Mouse (Mus musculus) CH12.LX (cell line): ENCODE data around the gene Spsb2. TPM values are rescaled to one million over a fixed set of nuclear protein-coding genes. Genes with fewer than 3 reads are reported as not detected.
A peak's percentile ranks its signal among the peaks of the same experiment; 100 is the strongest.

Experiments used
- DNase-seq: peaks from one replicate; pipeline ENCODE4 v3.0.0-alpha.2; 2013; ENCODE audit errors: extremely low read depth
- H3K27ac ChIP-seq: 2 replicates; pipeline ENCODE4 v1.5.1; 2012; ENCODE audit warnings: low read depth, mild to moderate bottlenecking, control low read depth, moderate library complexity; ENCODE audit not compliant: insufficient read depth
- H3K27me3 ChIP-seq: replicated peaks from 2 replicates; pipeline ENCODE3; 2012; ENCODE audit warnings: inconsistent platforms
- H3K36me3 ChIP-seq, 2 experiments: replicated peaks in 1 of 2; 2 replicates each; pipeline versions ENCODE3 to v1.6.1; 2012; ENCODE audit warnings: inconsistent platforms in 1 of 2, low read length in 1 of 2, mild to moderate bottlenecking in 1 of 2, mixed read lengths in 1 of 2, moderate library complexity in 1 of 2; ENCODE audit not compliant: control insufficient read depth in 1 of 2, insufficient read depth in 1 of 2
- H3K4me1 ChIP-seq, 2 experiments: 2 replicates each; pipeline ENCODE4 v1.6.1; 2012; ENCODE audit warnings: inconsistent platforms in 1 of 2, moderate library complexity in 1 of 2; ENCODE audit not compliant: insufficient read depth in 2 of 2, control insufficient read depth in 1 of 2
- H3K4me2 ChIP-seq: 2 replicates; pipeline ENCODE4 v1.6.1; 2012; ENCODE audit warnings: low read depth, mild to moderate bottlenecking, control low read depth; ENCODE audit not compliant: poor library complexity, insufficient read depth, severe bottlenecking
- H3K4me3 ChIP-seq, 3 experiments: fragments of 150-350 bp in 1 of 3; sonication (generic) in 1 of 3; replicated peaks in 1 of 3; 2 replicates each; pipeline versions ENCODE3 to v1.5.1; 2011 to 2012; ENCODE audit warnings: low read depth in 2 of 3, low read length in 2 of 3, mild to moderate bottlenecking in 2 of 3, moderate library complexity in 2 of 3, control low read depth in 1 of 3, improper control_type of control experiment in 1 of 3, inconsistent platforms in 1 of 3, mixed read lengths in 1 of 3; ENCODE audit not compliant: poor library complexity in 1 of 3
- H3K79me2 ChIP-seq: replicated peaks from 2 replicates; pipeline ENCODE4 v1.6.1; 2012; ENCODE audit warnings: mild to moderate bottlenecking, moderate library complexity; ENCODE audit not compliant: control insufficient read depth, poor library complexity, insufficient read depth, severe bottlenecking; ENCODE audit errors: extremely low read depth
- H3K9ac ChIP-seq: 2 replicates; pipeline ENCODE4 v1.6.1; 2012; ENCODE audit warnings: low read depth, mild to moderate bottlenecking, control low read depth, moderate library complexity; ENCODE audit not compliant: insufficient read depth
- H3K9me3 ChIP-seq: replicated peaks from 2 replicates; pipeline ENCODE3; 2012; ENCODE audit warnings: low read length, inconsistent platforms, mixed read lengths
- BHLHE40 ChIP-seq: IDR thresholded peaks from 2 replicates; pipeline ENCODE4 v1.6.1; 2011; ENCODE audit warnings: mild to moderate bottlenecking, low read depth, low read length, improper control_type of control experiment
- CHD1 ChIP-seq: IDR thresholded peaks from 2 replicates; pipeline ENCODE4 v1.6.1; 2012; ENCODE audit warnings: low read depth, low read length, improper control_type of control experiment, inconsistent platforms
- CHD2 ChIP-seq: IDR thresholded peaks from 2 replicates; pipeline ENCODE4 v1.6.1; 2011; ENCODE audit warnings: low read length, improper control_type of control experiment
- CTCF ChIP-seq, 2 experiments: IDR thresholded peaks in 1 of 2; conservative IDR thresholded peaks in 1 of 2; 2 replicates each; pipeline ENCODE4 v1.5.1; 2011 to 2012; ENCODE audit warnings: low read depth in 2 of 2, low read length in 2 of 2, improper control_type of control experiment in 1 of 2, inconsistent platforms in 1 of 2, mild to moderate bottlenecking in 1 of 2, moderate library complexity in 1 of 2
- E2F4 ChIP-seq: IDR thresholded peaks from 2 replicates; pipeline ENCODE4 v1.6.1; 2011; ENCODE audit warnings: low read depth, low read length, improper control_type of control experiment; ENCODE audit not compliant: insufficient replicate concordance
- ELF1 ChIP-seq: IDR thresholded peaks from 2 replicates; pipeline ENCODE4 v1.6.1; 2014; ENCODE audit warnings: low read depth, mild to moderate bottlenecking, inconsistent platforms, low read length, improper control_type of control experiment
- EP300 ChIP-seq: IDR thresholded peaks from 2 replicates; pipeline ENCODE4 v1.6.1; 2011; ENCODE audit warnings: low read length, improper control_type of control experiment
- ETS1 ChIP-seq: conservative IDR thresholded peaks from 2 replicates; pipeline ENCODE4 v1.6.1; 2012; ENCODE audit warnings: low read depth, mild to moderate bottlenecking, inconsistent platforms, low read length, improper control_type of control experiment, moderate library complexity
- GABPA ChIP-seq: IDR thresholded peaks from 2 replicates; pipeline ENCODE4 v1.6.1; 2012; ENCODE audit warnings: low read depth, low read length, improper control_type of control experiment, inconsistent platforms; ENCODE audit not compliant: insufficient replicate concordance
- HCFC1 ChIP-seq: IDR thresholded peaks from 2 replicates; pipeline ENCODE4 v1.6.1; 2012; ENCODE audit warnings: low read depth, mild to moderate bottlenecking, inconsistent platforms, low read length, improper control_type of control experiment
- IRF4 ChIP-seq: IDR thresholded peaks from 2 replicates; pipeline ENCODE4 v1.6.1; 2014; ENCODE audit warnings: low read depth, mild to moderate bottlenecking, inconsistent platforms, low read length, improper control_type of control experiment
- JUN ChIP-seq: IDR thresholded peaks from 2 replicates; pipeline ENCODE4 v1.6.1; 2011; ENCODE audit warnings: low read depth, mild to moderate bottlenecking, low read length, improper control_type of control experiment, moderate library complexity; ENCODE audit not compliant: insufficient read depth
- JUND ChIP-seq: conservative IDR thresholded peaks from 2 replicates; pipeline ENCODE4 v1.6.1; 2011; ENCODE audit warnings: low read depth, low read length, improper control_type of control experiment
- KAT2A ChIP-seq: IDR thresholded peaks from 2 replicates; pipeline ENCODE4 v1.6.1; 2012; ENCODE audit warnings: low read length, improper control_type of control experiment, inconsistent platforms; ENCODE audit not compliant: insufficient replicate concordance
- MAFK ChIP-seq: IDR thresholded peaks from 2 replicates; pipeline ENCODE4 v1.6.1; 2011; ENCODE audit warnings: low read length, improper control_type of control experiment; ENCODE audit not compliant: insufficient replicate concordance
- MAX ChIP-seq: IDR thresholded peaks from 2 replicates; pipeline ENCODE4 v1.6.1; 2011; ENCODE audit warnings: low read length, improper control_type of control experiment
- MAZ ChIP-seq: IDR thresholded peaks from 2 replicates; pipeline ENCODE4 v1.6.1; 2012; ENCODE audit warnings: low read depth, mild to moderate bottlenecking, inconsistent platforms, low read length, improper control_type of control experiment, moderate library complexity
- MEF2A ChIP-seq: IDR thresholded peaks from 2 replicates; pipeline ENCODE4 v1.6.1; 2014; ENCODE audit warnings: low read depth, mild to moderate bottlenecking, inconsistent platforms, low read length, improper control_type of control experiment, borderline replicate concordance
- MXI1 ChIP-seq: IDR thresholded peaks from 2 replicates; pipeline ENCODE4 v1.6.1; 2011; ENCODE audit warnings: mild to moderate bottlenecking, low read depth, low read length, improper control_type of control experiment
- MYC ChIP-seq: IDR thresholded peaks from 2 replicates; pipeline ENCODE4 v1.6.1; 2011; ENCODE audit warnings: low read depth, mild to moderate bottlenecking, improper control_type of control experiment, low read length
- NELFE ChIP-seq: IDR thresholded peaks from 2 replicates; pipeline ENCODE4 v1.6.1; 2011; ENCODE audit warnings: low read depth, low read length, improper control_type of control experiment
- NRF1 ChIP-seq: IDR thresholded peaks from 2 replicates; pipeline ENCODE4 v1.6.1; 2014; ENCODE audit warnings: low read depth, mild to moderate bottlenecking, inconsistent platforms, low read length, improper control_type of control experiment, moderate library complexity
- PAX5 ChIP-seq: IDR thresholded peaks from 2 replicates; pipeline ENCODE4 v1.6.1; 2012; ENCODE audit warnings: low read length, inconsistent platforms, mixed read lengths
- POLR2A ChIP-seq: IDR thresholded peaks from 2 replicates; pipeline ENCODE4 v1.6.1; 2011; ENCODE audit warnings: low read depth, mild to moderate bottlenecking, improper control_type of control experiment, low read length
- POLR2AphosphoS2 ChIP-seq: IDR thresholded peaks from 2 replicates; pipeline ENCODE4 v1.6.1; 2011; ENCODE audit warnings: low read depth, low read length, improper control_type of control experiment
- RAD21 ChIP-seq: IDR thresholded peaks from 2 replicates; pipeline ENCODE4 v1.6.1; 2011; ENCODE audit warnings: low read depth, mild to moderate bottlenecking, low read length, improper control_type of control experiment, moderate library complexity
- RCOR1 ChIP-seq: conservative IDR thresholded peaks from 2 replicates; pipeline ENCODE4 v1.6.1; 2012; ENCODE audit warnings: low read depth, mild to moderate bottlenecking, inconsistent platforms, low read length, improper control_type of control experiment
- SIN3A ChIP-seq: IDR thresholded peaks from 2 replicates; pipeline ENCODE4 v1.6.1; 2012; ENCODE audit warnings: low read length, improper control_type of control experiment, inconsistent platforms
- SMC3 ChIP-seq: IDR thresholded peaks from 2 replicates; pipeline ENCODE4 v1.6.1; 2011; ENCODE audit warnings: low read depth, low read length, improper control_type of control experiment
- TBP ChIP-seq: conservative IDR thresholded peaks from 2 replicates; pipeline ENCODE4 v1.6.1; 2011; ENCODE audit warnings: low read depth, low read length, improper control_type of control experiment
- TCF12 ChIP-seq: IDR thresholded peaks from 2 replicates; pipeline ENCODE4 v1.6.1; 2014; ENCODE audit warnings: low read depth, mild to moderate bottlenecking, inconsistent platforms, low read length, improper control_type of control experiment
- UBTF ChIP-seq: IDR thresholded peaks from 2 replicates; pipeline ENCODE4 v1.6.1; 2012; ENCODE audit warnings: low read depth, mild to moderate bottlenecking, inconsistent platforms, low read length, improper control_type of control experiment, moderate library complexity
- USF1 ChIP-seq: IDR thresholded peaks from 2 replicates; pipeline ENCODE4 v1.6.1; 2014; ENCODE audit warnings: low read depth, mild to moderate bottlenecking, inconsistent platforms, low read length, improper control_type of control experiment
- USF2 ChIP-seq: conservative IDR thresholded peaks from 2 replicates; pipeline ENCODE4 v1.6.1; 2011; ENCODE audit warnings: low read depth, low read length, improper control_type of control experiment
- ZC3H11A ChIP-seq: IDR thresholded peaks from 2 replicates; pipeline ENCODE4 v1.6.1; 2012; ENCODE audit warnings: low read depth, mild to moderate bottlenecking, inconsistent platforms, low read length, improper control_type of control experiment
- ZKSCAN1 ChIP-seq: IDR thresholded peaks from 2 replicates; pipeline ENCODE4 v1.6.1; 2012; ENCODE audit warnings: low read depth, inconsistent platforms, low read length, improper control_type of control experiment, borderline replicate concordance
- ZMIZ1 ChIP-seq: IDR thresholded peaks from 2 replicates; pipeline ENCODE4 v1.6.1; 2012; ENCODE audit warnings: low read depth, mild to moderate bottlenecking, inconsistent platforms, low read length, improper control_type of control experiment
- ZNF384 ChIP-seq: IDR thresholded peaks from 2 replicates; pipeline ENCODE4 v1.6.1; 2012; ENCODE audit warnings: low read depth, low read length, improper control_type of control experiment, inconsistent platforms
- dilution Hi-C: fragments of 300-500 bp; cut with MboI; formaldehyde crosslinking; loops from 2 replicates; pipeline ENCODE4 v1.14.3; 2020; ENCODE audit warnings: low sequenced_read_pairs; ENCODE audit not compliant: extremely low pct_unique_long_range_greater_than_20kb, extremely low pct_ligation_motif_present
- in situ Hi-C: fragments of 300-500 bp; cut with MboI; formaldehyde crosslinking; loops from 3 replicates; pipeline ENCODE4 v1.14.3; 2019; ENCODE audit warnings: low sequenced_read_pairs, low pct_ligation_motif_present, low pct_unique_long_range_greater_than_20kb, mixed read lengths
- polyA plus RNA-seq: library from polyadenylated mRNA; unstranded; fragments of >175 nt; gene quantifications from 2 replicates; pipeline ENCODE4 v1.2.1, GENCODE M21; 2012; ENCODE audit warnings: low read depth; ENCODE audit not compliant: insufficient read length
- total RNA-seq, 2 experiments: library from RNA; depleted of rRNA; stranded (reverse); fragments of 300-350 nt in 1 of 2; fragments of >200 nt in 1 of 2; gene quantifications; 2 replicates each; pipeline ENCODE4 v1.2.3; 2012 to 2014

Spsb2 gene
- total and polyA plus RNA-seq, 3 experiments: 2.4 to 3.3 TPM; not detected in 1

DNA sequence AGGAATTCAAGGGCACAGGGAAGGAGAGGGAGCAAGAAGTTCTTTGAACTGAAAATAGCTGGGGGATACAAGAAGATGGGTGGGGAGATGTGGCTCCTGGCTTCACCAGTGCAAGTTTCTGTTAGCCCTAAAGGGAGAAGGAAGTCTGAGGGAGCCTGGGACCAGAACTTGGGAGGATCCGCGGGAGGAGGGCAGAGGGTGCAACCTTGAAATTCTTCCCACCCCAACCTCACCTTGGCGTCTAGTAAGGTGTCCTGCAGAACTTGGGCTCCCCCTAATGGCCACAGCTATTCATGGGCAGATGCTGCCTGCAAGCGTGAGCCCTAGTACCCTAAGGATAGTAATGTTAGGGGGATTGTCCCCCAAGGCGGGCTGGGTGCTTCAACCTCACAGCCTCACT, 49.2 kb upstream of the Spsb2 start:
- Histone ChIP-seq H3K9ac (peak overlapping the region; percentile 65), H3K36me3 (peaks cover 19 to 48% of the 10 kb centered on the region in 2 experiments)
- TF ChIP-seq PAX5 (no peak), JUND (no peak), MAZ (no peak; the same call in 1 of the 2 replicates), GABPA (no peak), CHD1 (no peak), IRF4 (peak; percentile 30; the same call in 1 of the 2 replicates), CTCF (conservative IDR thresholded peaks at IDR 0.05 in 1 of 2, IDR thresholded peaks at IDR 0.05 in 1 of 2; ENCODE audit: low read depth in 2 of 2, low read length in 2 of 2) (peak; percentile 91 to 98), SMC3 (peak; percentile 86), JUN (no peak), ZNF384 (no peak), UBTF (0 out of 2 replicates have a peak, but pooled peaks have one; percentile 40), BHLHE40 (no peak), USF2 (no peak), TBP (no peak), POLR2A (peak; percentile 43; the same call in 1 of the 2 replicates), MXI1 (no peak), MAFK (no peak), RAD21 (peak; percentile 95), CHD2 (no peak), ZC3H11A (no peak; the same call in 1 of the 2 replicates), E2F4 (no peak), KAT2A (no peak), MYC (peak; percentile 45; the same call in 1 of the 2 replicates), ZKSCAN1 (no peak), SIN3A (no peak), EP300 (no peak), ZMIZ1 (no peak), POLR2AphosphoS2 (peak; percentile 56; the same call in 1 of the 2 replicates), ETS1 (no peak), RCOR1 (no peak), TCF12 (0 out of 2 replicates have a peak, but pooled peaks have one; percentile 6), MAX (no peak), NRF1 (no peak), MEF2A (no peak), HCFC1 (peak; percentile 70), NELFE (no peak), ELF1 (0 out of 2 replicates have a peak, but pooled peaks have one; percentile 18), USF1 (no peak)
- TF ChIP-seq, all 38 proteins: peak for 11
- peaks cover 5 to 38% of the 10 kb centered on the region in 2 experiments for H3K4me1 ChIP-seq
- peak; percentile 91 for DNase-seq
- no peaks in the 10 kb centered on the region for H3K9me3 ChIP-seq
- H3K79me2 ChIP-seq: peaks cover 6% of the 10 kb centered on the region; the same call in 1 of the 2 replicates
- no peaks in the 10 kb centered on the region for H3K27me3 ChIP-seq
- peak overlapping the region in 1 of 3 experiments; percentile 12 for H3K4me3 ChIP-seq
- H3K27ac ChIP-seq: no peak overlapping the region
- H3K4me2 ChIP-seq: peak overlapping the region; percentile 79
- in situ Hi-C loops (no loop called here), dilution Hi-C loops (no loop called here)
